Mouse (Mus musculus): ENCODE results near the gene Edem1.

The Edem1 gene

GRCm38 (mm10) chr6:108871251-108871650 lies 42.8 kb downstream of the Edem1 start:
- in situ Hi-C loops (cut with MboI; ENCODE audit: low sequenced_read_pairs), result no loop called here

- in situ Hi-C loops (cut with MboI; ENCODE audit: low sequenced_read_pairs), result no loop called here
Measured at GRCm38 (mm10) chr6:108875344-108875743, 46.9 kb downstream of the Edem1 start.

- in situ Hi-C loops (cut with MboI; ENCODE audit: low sequenced_read_pairs), result no loop called here
Measured at GRCm38 (mm10) chr6:108876052-108876451, 47.6 kb downstream of the Edem1 start.

GRCm38 (mm10) chr6:108876486-108876885 lies 48.0 kb downstream of the Edem1 start:
- in situ Hi-C loops (cut with MboI; ENCODE audit: low sequenced_read_pairs), result no loop called here

GRCm38 (mm10) chr6:108880368-108881013 lies 52.0 kb downstream of the Edem1 start:
- in situ Hi-C loops (cut with MboI; ENCODE audit: low sequenced_read_pairs), result no loop called here

GRCm38 (mm10) chr6:108881074-108881473 lies 52.6 kb downstream of the Edem1 start:
- in situ Hi-C loops (cut with MboI; ENCODE audit: low sequenced_read_pairs), result no loop called here

GRCm38 (mm10) chr6:108883826-108884225 lies 55.4 kb downstream of the Edem1 start:
- in situ Hi-C loops (cut with MboI; ENCODE audit: low sequenced_read_pairs), result no loop called here

GRCm38 (mm10) chr6:108884603-108885002 lies 56.2 kb downstream of the Edem1 start:
- in situ Hi-C loops (cut with MboI; ENCODE audit: low sequenced_read_pairs), result no loop called here

GRCm38 (mm10) chr6:108886346-108886745 lies 57.9 kb downstream of the Edem1 start:
- in situ Hi-C loops (cut with MboI; ENCODE audit: low sequenced_read_pairs), result no loop called here

- in situ Hi-C loops (cut with MboI; ENCODE audit: low sequenced_read_pairs), result no loop called here
Measured at GRCm38 (mm10) chr6:108892589-108892988, 64.1 kb downstream of the Edem1 start.

- in situ Hi-C loops (cut with MboI; ENCODE audit: low sequenced_read_pairs), result no loop called here
Measured at GRCm38 (mm10) chr6:108895129-108895528, 66.7 kb downstream of the Edem1 start.

GRCm38 (mm10) chr6:108895976-108896375 lies 67.5 kb downstream of the Edem1 start:
- in situ Hi-C loops (cut with MboI; ENCODE audit: low sequenced_read_pairs), result no loop called here

GRCm38 (mm10) chr6:108896525-108897087 lies 68.2 kb downstream of the Edem1 start:
- in situ Hi-C loops (cut with MboI; ENCODE audit: low sequenced_read_pairs), result no loop called here

GRCm38 (mm10) chr6:108899231-108899630 lies 70.8 kb downstream of the Edem1 start:
- in situ Hi-C loops (cut with MboI; ENCODE audit: low sequenced_read_pairs), result no loop called here

- in situ Hi-C loops (cut with MboI; ENCODE audit: low sequenced_read_pairs), result no loop called here
Measured at GRCm38 (mm10) chr6:108902124-108902523, 73.7 kb downstream of the Edem1 start.

GRCm38 (mm10) chr6:108903280-108903679 lies 74.8 kb downstream of the Edem1 start:
- in situ Hi-C loops (cut with MboI; ENCODE audit: low sequenced_read_pairs), result no loop called here

GRCm38 (mm10) chr6:108906539-108906938 lies 78.1 kb downstream of the Edem1 start:
- in situ Hi-C loops (cut with MboI; ENCODE audit: low sequenced_read_pairs), result no loop called here

All from CH12F3 (cell line).